Mouse (Mus musculus) bone marrow, adult 2 months (tissue): ENCODE measurements at regions not wholly inside any gene's neighbourhood (a gene's known extent, or its start where the extent isn't known, plus 50 kb on each side); places are given as distances from the start of the nearest gene placed in this dataset.

ENCODE experiments used
- CTCF ChIP-seq: fragments of 200-500 bp; IDR thresholded peaks from 2 replicates; pipeline ENCODE4 v1.5.1; 2011; ENCODE audit warnings: low read length, control low read depth; ENCODE audit not compliant: control insufficient read depth, insufficient read depth
- POLR2A ChIP-seq: fragments of 200-500 bp; IDR thresholded peaks from 2 replicates; pipeline ENCODE4 v1.6.1; 2011; ENCODE audit warnings: low read depth, mild to moderate bottlenecking, control low read depth, low read length, borderline replicate concordance; ENCODE audit not compliant: control insufficient read depth

- no peak for TF ChIP-seq CTCF
- TF ChIP-seq POLR2A: no peak
Observed at GRCm38 (mm10) chr3:39575200-39575599, 688.5 kb downstream of the Fat4 start.
